ENCODE assay signal across 16 mouse cellular contexts in the genomic region with DNA sequence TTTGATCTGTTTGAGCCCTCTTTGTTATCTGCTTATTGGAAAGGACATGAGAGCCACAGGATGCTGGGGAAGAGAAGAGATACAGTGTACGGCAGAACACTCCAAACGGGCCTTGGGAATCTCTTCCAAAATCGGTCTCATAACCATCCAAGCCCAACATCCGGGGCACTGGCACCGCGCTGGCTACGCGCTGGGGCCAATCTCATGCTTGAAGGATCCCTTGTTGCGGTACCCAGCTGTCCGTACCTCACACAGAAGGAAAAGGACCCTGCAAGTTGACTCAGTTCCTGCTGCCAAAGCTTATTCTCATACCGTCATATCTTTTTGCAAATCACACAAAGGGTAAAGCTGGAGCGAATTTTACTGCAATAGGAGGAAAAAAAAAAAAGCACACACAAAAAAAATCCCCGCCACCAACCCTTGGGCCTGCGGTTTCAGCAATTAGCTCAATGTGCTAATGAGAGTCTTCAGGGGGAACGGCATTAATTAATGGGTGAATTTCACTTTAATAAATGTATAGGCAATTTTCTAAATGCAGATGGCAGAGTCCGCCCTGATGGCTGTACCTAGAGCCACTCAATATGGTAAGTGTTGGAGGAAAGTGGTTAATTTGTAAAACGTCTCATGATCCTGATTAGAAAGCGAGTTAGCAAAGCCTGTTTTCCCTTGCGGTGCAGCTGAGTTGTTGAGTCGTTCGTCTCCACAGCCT. TPM values are rescaled to one million over a fixed set of nuclear protein-coding genes. Genes with fewer than 3 reads are reported as not detected.
DNase-seq lines count a peak whose midpoint lies in the region; ATAC-seq and TF ChIP-seq lines count a peak whose summit lies in the region.
"Had no signal": no experiment of that assay in that cellular context is flagged by ENCODE, and none has a peak within 500 bp of the region (broad histone marks: within the 10 kb centered on the region; RNA-seq: fewer than 3 reads in every experiment).

No protein-coding gene starts in this region.

- H3K4me1 ChIP-seq in heart, embryonic 14.5 days (ENCODE audit: control insufficient read depth in 2 of 2, insufficient read depth in 2 of 2, low read length in 2 of 2): peaks cover 3 to 6% of the 10 kb centered on the region in 2 experiments; a peak in 3 of 4 replicates
- 0 out of 2 replicates have a peak, but pooled peaks cover 7% of the 10 kb centered on the region for H3K4me1 ChIP-seq in midbrain, embryonic 13.5 days (replicated peaks)
- H3K4me1 ChIP-seq in midbrain, embryonic 15.5 days: no peaks in the 10 kb centered on the region
- H3K4me1 ChIP-seq in forebrain, embryonic 12.5 days: peaks cover 9% of the 10 kb centered on the region; the same call in 1 of the 2 replicates
- H3K4me1 ChIP-seq in olfactory bulb, adult 2 months (ENCODE audit: control insufficient read depth, insufficient read depth, low read length): peaks cover 21% of the 10 kb centered on the region
- H3K4me1 ChIP-seq in liver, postnatal 0 days (ENCODE audit: insufficient read depth): no peaks in the 10 kb centered on the region
- H3K4me1 ChIP-seq: limb, embryonic 12.5 days had no signal

- H3K9ac ChIP-seq in heart, embryonic 14.5 days (ENCODE audit: low read length): no peak overlapping the region
- 0 out of 2 replicates have a peak overlapping the region, but pooled peaks have one; percentile 32 for H3K9ac ChIP-seq in midbrain, embryonic 13.5 days (replicated peaks)
- no peak overlapping the region for H3K9ac ChIP-seq in midbrain, embryonic 15.5 days
- H3K9ac ChIP-seq in forebrain, embryonic 12.5 days: no peak overlapping the region
- no peak overlapping the region for H3K9ac ChIP-seq in liver, postnatal 0 days (replicated peaks)
- H3K9ac ChIP-seq: limb, embryonic 12.5 days had no signal

- TF ChIP-seq POLR2A in olfactory bulb, adult 2 months (IDR thresholded peaks at IDR 0.05; ENCODE audit: insufficient read depth, low read depth, low read length): no peak

- DNase-seq in heart, postnatal 4 days: no peak
- DNase-seq in gastrocnemius, postnatal 14 days: no peak
- DNase-seq in liver, postnatal 0 days: no peak
- DNase-seq: adrenal gland, postnatal 36 days; cerebellum, adult 11 months; gastrocnemius, postnatal 25 days; kidney, postnatal 25 days; lung, postnatal 4 days had no signal

- H3K9me3 ChIP-seq in heart, embryonic 14.5 days (ENCODE audit: control insufficient read depth, low read length): no peaks in the 10 kb centered on the region
- H3K9me3 ChIP-seq in midbrain, embryonic 13.5 days: no peaks in the 10 kb centered on the region
- H3K9me3 ChIP-seq in midbrain, embryonic 15.5 days: no peaks in the 10 kb centered on the region
- no peaks in the 10 kb centered on the region for H3K9me3 ChIP-seq in forebrain, embryonic 12.5 days
- H3K9me3 ChIP-seq in liver, postnatal 0 days (ENCODE audit: low read length): no peaks in the 10 kb centered on the region
- H3K9me3 ChIP-seq: G1E; limb, embryonic 12.5 days had no signal

- intact Hi-C loops in gastrocnemius, postnatal 14 days (cut with DNase I; ENCODE audit: low total_unique reads): loop anchor here (2.0 kb wide), 1 partner anchor 241 kb away; no protein-coding TSS in a partner anchor

- peaks cover 29% of the 10 kb centered on the region for H3K27me3 ChIP-seq in heart, embryonic 14.5 days (ENCODE audit: control insufficient read depth, insufficient read depth, low read length)
- H3K27me3 ChIP-seq in midbrain, embryonic 13.5 days: peaks cover 30% of the 10 kb centered on the region
- H3K27me3 ChIP-seq in midbrain, embryonic 15.5 days (replicated peaks): 0 out of 2 replicates have a peak, but pooled peaks cover 3% of the 10 kb centered on the region
- H3K27me3 ChIP-seq in forebrain, embryonic 12.5 days: peaks cover 52% of the 10 kb centered on the region
- no peaks in the 10 kb centered on the region; the same call in 1 of the 2 replicates for H3K27me3 ChIP-seq in liver, postnatal 0 days (ENCODE audit: insufficient read depth, low read length)

- H3K36me3 ChIP-seq in heart, embryonic 14.5 days (ENCODE audit: control insufficient read depth, insufficient read depth, low read length): no peaks in the 10 kb centered on the region
- no peaks in the 10 kb centered on the region for H3K36me3 ChIP-seq in midbrain, embryonic 13.5 days
- no peaks in the 10 kb centered on the region for H3K36me3 ChIP-seq in midbrain, embryonic 15.5 days (replicated peaks)
- no peaks in the 10 kb centered on the region for H3K36me3 ChIP-seq in forebrain, embryonic 12.5 days (replicated peaks)
- H3K36me3 ChIP-seq in liver, postnatal 0 days (replicated peaks; ENCODE audit: insufficient read depth, low read length): no peaks in the 10 kb centered on the region
- H3K36me3 ChIP-seq: G1E; limb, embryonic 12.5 days had no signal

- H3K4me3 ChIP-seq in heart, embryonic 14.5 days (ENCODE audit: control insufficient read depth in 1 of 2, insufficient read depth in 1 of 2, low read depth in 1 of 2, low read length in 2 of 2): no peak overlapping the region
- H3K4me3 ChIP-seq in midbrain, embryonic 13.5 days (replicated peaks): no peak overlapping the region
- no peak overlapping the region for H3K4me3 ChIP-seq in midbrain, embryonic 15.5 days
- no peak overlapping the region for H3K4me3 ChIP-seq in forebrain, embryonic 12.5 days (replicated peaks)
- H3K4me3 ChIP-seq in olfactory bulb, adult 2 months (ENCODE audit: insufficient read depth, low read depth, low read length): no peak overlapping the region
- no peak overlapping the region for H3K4me3 ChIP-seq in liver, postnatal 0 days (ENCODE audit: low read depth, low read length)
- H3K4me3 ChIP-seq: limb, embryonic 12.5 days had no signal

- WGBS in heart, embryonic 14.5 days: 47% methylated on average over 21 of the region's 21 CpGs
- WGBS in midbrain, embryonic 13.5 days: 65% methylated on average over 21 of the region's 21 CpGs
- WGBS in midbrain, embryonic 15.5 days: 57% methylated on average over 21 of the region's 21 CpGs
- 50% methylated on average over 21 of the region's 21 CpGs for WGBS in forebrain, embryonic 12.5 days
- 29% methylated on average over 21 of the region's 21 CpGs for WGBS in olfactory bulb, adult 2 months
- 66% methylated on average over 21 of the region's 21 CpGs for WGBS in liver, postnatal 0 days (ENCODE audit: insufficient replicate concordance)

- H3K27ac ChIP-seq in heart, embryonic 14.5 days (replicated peaks in 1 of 2; ENCODE audit: control insufficient read depth in 1 of 2, insufficient read depth in 1 of 2, low read depth in 2 of 2, low read length in 2 of 2): no peak overlapping the region
- H3K27ac ChIP-seq in midbrain, embryonic 13.5 days: no peak overlapping the region
- H3K27ac ChIP-seq in midbrain, embryonic 15.5 days: no peak overlapping the region
- peak overlapping the region; percentile 65 for H3K27ac ChIP-seq in forebrain, embryonic 12.5 days
- H3K27ac ChIP-seq in olfactory bulb, adult 2 months (ENCODE audit: insufficient read depth, low read depth, low read length): peak overlapping the region; percentile 23
- no peak overlapping the region for H3K27ac ChIP-seq in liver, postnatal 0 days (ENCODE audit: low read depth)
- H3K27ac ChIP-seq: limb, embryonic 12.5 days had no signal

- no peak for TF ChIP-seq CTCF in olfactory bulb, adult 2 months (IDR thresholded peaks at IDR 0.05; ENCODE audit: insufficient read depth, low read depth, low read length)
- no peak for TF ChIP-seq CTCF in liver, postnatal 0 days (IDR thresholded peaks at IDR 0.05; ENCODE audit: low read depth)

- TF ChIP-seq EP300 in liver, postnatal 0 days (IDR thresholded peaks at IDR 0.05; ENCODE audit: low read depth): no peak

- peak overlapping the region; percentile 31 for H3K4me2 ChIP-seq in heart, embryonic 14.5 days (ENCODE audit: low read length)
- no peak overlapping the region for H3K4me2 ChIP-seq in midbrain, embryonic 13.5 days (replicated peaks)
- H3K4me2 ChIP-seq in midbrain, embryonic 15.5 days: no peak overlapping the region
- no peak overlapping the region; the same call in 1 of the 2 replicates for H3K4me2 ChIP-seq in forebrain, embryonic 12.5 days
- no peak overlapping the region for H3K4me2 ChIP-seq in liver, postnatal 0 days (ENCODE audit: low read depth, low read length)
- H3K4me2 ChIP-seq: limb, embryonic 12.5 days had no signal

- no peak for ATAC-seq in heart, embryonic 14.5 days (ENCODE audit: insufficient number of reproducible peaks, insufficient read depth, low FRiP score, low read depth)
- ATAC-seq in midbrain, embryonic 13.5 days: no peak; the same call in 1 of the 2 replicates
- ATAC-seq in midbrain, embryonic 15.5 days (replicated peaks): no peak
- peak; percentile 15; the same call in 1 of the 2 replicates for ATAC-seq in forebrain, embryonic 12.5 days (ENCODE audit: low FRiP score)
- no peak for ATAC-seq in liver, postnatal 0 days
- ATAC-seq: midbrain, embryonic 16.5 days had no signal

RNA-seq across cellular contexts. Expression of gene Mtif3, which starts 22.3 kb away (rescaled TPM):
- 20.3 and 23.8 TPM in 2 replicates for polyA plus RNA-seq in heart, embryonic 14.5 days (2014; fragmentation: Nextera tagmentation; extraction: Ambion mirVana)
- 10 to 100 TPM; 13.3 to 15.7 TPM for total RNA-seq in heart, postnatal 4 days (2021)
- polyA plus RNA-seq in midbrain, embryonic 13.5 days (2015; fragmentation: Nextera tagmentation; extraction: Ambion mirVana): 25.9 and 30.6 TPM in 2 replicates
- polyA plus RNA-seq in midbrain, embryonic 15.5 days (2015; fragmentation: Nextera tagmentation; extraction: Ambion mirVana): 28.3 and 28.9 TPM in 2 replicates
- 18.8 and 22.3 TPM in 2 replicates for polyA plus RNA-seq in forebrain, embryonic 12.5 days (2016; fragmentation: Nextera tagmentation; extraction: Ambion mirVana)
- polyA plus RNA-seq in olfactory bulb, adult 2 months (2012; ENCODE audit: insufficient read depth, insufficient read length, low replicate concordance, missing spikeins): 144 TPM in 1 of 2 replicates, not detected in the other
- 10 to 100 TPM; 21.8 to 24.3 TPM for total RNA-seq in gastrocnemius, postnatal 14 days (2021)
- polyA plus RNA-seq in liver, postnatal 0 days (2015; fragmentation: Nextera tagmentation; extraction: Ambion mirVana): 12.5 and 12.7 TPM in 2 replicates

RNA-seq across cellular contexts. Expression of gene Gtf3a, which starts 37.4 kb away (rescaled TPM):
- 74.5 and 75.4 TPM in 2 replicates for polyA plus RNA-seq in heart, embryonic 14.5 days (2014; fragmentation: Nextera tagmentation; extraction: Ambion mirVana)
- total RNA-seq in heart, postnatal 4 days (2021): 10 to 100 TPM; 29.2 to 29.5 TPM
- polyA plus RNA-seq in midbrain, embryonic 13.5 days (2015; fragmentation: Nextera tagmentation; extraction: Ambion mirVana): 98.2 and 99.9 TPM in 2 replicates
- polyA plus RNA-seq in midbrain, embryonic 15.5 days (2015; fragmentation: Nextera tagmentation; extraction: Ambion mirVana): 110 and 116 TPM in 2 replicates
- polyA plus RNA-seq in forebrain, embryonic 12.5 days (2016; fragmentation: Nextera tagmentation; extraction: Ambion mirVana): 107 and 114 TPM in 2 replicates
- not detected in 2 replicates for polyA plus RNA-seq in olfactory bulb, adult 2 months (2012; ENCODE audit: insufficient read depth, insufficient read length, low replicate concordance, missing spikeins)
- 10 to 100 TPM; 22.1 to 25.1 TPM for total RNA-seq in gastrocnemius, postnatal 14 days (2021)
- 31.6 and 33.5 TPM in 2 replicates for polyA plus RNA-seq in liver, postnatal 0 days (2015; fragmentation: Nextera tagmentation; extraction: Ambion mirVana)

Comparison
In these comparisons a context has a peak if more than half of its experiments do, and no peak if none do; other contexts are left out.
1. H3K27ac ChIP-seq: peak in forebrain, embryonic 12.5 days (single experiment) and olfactory bulb, adult 2 months (single experiment); none in heart, embryonic 14.5 days (0 of 2), midbrain, embryonic 13.5 days (single experiment), midbrain, embryonic 15.5 days (single experiment) and liver, postnatal 0 days (single experiment).